Mouse (Mus musculus): ENCODE results near the gene Vipr2. TPM values are rescaled to one million over a fixed set of nuclear protein-coding genes. Genes with fewer than 3 reads are reported as not detected.

Gene Vipr2
- total RNA-seq, 2 experiments from 2014 or later: 0.67 to 0.78 TPM

DNA sequence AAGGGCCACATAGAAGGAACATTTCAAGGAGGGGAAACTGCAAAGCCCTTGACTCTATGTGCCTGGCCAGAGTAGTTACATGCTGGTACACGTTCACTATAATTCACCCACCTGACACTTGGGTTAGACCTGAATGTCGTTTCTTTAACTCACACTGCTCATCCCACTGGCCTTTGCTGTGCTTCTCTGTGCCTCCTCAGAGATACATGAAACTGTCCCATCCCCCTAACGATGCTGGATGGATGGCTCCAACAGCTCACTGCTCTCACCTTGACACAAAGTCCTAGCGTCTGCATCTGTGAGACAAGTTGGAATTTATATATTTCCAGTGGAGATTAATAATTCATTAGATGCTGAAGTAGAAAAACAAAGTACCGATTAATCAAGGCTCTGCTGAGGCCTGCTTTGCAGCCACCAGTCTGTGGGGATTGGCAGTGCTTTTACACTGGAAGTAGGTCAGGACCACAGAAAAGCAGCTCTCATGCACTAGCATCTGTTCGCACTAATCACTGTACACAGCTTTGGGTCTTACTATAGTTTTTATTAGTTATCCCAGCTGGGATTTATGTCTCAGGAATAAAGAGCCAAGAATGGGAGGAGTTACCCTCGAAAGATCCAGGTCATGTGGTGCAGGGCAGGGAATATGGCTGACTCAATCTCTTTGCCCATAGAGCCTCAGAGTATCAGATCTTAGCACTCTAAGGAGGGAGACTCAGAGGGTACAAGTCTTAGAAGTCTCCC, 79.4 kb downstream of the Vipr2 start:
- DNase-seq: no peak

DNA sequence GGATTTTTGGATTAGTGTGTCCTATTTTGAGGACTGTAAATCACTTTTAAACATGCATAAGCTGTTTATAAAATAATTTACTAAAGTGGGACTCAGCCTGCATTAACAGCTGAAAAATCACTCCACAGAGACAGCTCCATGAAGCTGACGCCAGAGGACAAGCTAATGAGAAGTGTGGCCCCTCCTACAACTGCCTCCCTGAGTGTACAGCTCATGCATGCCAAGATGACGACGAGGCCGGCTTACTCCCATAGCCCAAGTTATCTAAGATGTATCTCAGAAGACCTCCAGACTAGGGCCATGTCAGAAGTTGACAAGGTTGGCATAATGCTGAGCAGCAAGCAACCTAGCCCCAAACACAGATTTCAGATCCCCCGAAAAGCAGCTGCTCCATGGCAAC, 81.7 kb downstream of the Vipr2 start:
- DNase-seq: no peak

DNA sequence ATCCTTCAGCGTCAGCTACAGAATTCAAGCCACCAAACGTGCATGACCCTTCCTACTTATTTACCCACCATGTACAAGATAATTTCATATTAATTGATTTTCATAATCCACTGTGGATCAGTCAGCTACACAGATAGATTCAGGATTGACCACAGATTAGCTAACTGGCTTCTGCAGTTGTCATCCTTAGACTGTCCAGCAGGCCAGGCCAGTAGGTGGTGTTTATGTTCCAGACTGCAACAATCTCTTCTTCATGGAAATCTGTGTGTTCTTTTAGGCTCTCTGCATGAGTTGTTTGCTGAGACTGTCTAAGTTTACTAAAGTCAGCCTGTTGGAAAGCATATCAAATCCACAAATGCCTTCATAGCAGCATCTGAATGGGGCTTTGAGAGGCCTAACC, 82.2 kb downstream of the Vipr2 start:
- no peak for DNase-seq

DNA sequence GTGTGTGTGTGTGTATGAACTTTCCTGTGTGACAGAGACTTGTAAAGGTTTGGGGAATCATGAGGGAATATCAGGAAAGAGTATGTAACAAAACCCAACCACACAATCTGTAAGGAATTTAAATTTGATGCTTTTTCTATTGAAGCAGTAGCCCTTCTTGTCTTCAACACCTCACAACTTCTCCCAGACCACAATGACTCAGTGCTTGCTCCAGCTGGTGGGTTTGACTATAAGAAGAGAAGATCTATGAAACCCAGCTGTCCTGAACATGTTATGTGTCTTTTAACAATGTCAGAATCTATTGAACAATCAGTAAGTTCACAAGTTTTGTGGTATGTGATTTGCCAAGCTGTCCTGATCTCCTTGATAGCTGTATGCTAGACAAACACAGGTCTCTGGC, 87.8 kb downstream of the Vipr2 start:
- DNase-seq: no peak

DNA sequence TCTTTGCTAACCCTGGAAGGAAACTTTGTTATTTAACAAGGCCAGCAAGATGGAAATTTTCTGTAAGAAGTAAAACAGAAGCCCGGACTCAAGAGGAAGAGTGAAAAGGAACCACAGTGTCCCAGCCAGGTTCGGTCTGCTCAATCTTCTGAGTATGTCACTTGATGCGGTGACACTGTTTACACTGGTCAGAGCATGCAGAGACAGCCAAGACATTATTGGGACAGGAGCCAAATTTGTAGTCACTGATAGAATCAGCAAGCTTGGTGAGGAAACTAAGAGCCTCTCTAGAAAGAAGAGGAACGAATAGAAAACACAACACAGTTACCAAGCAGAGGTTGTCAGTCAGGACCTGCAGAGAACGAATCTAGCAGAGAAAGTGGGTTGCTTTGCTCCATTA, 92.1 kb downstream of the Vipr2 start:
- DNase-seq: peak; percentile 15

DNA sequence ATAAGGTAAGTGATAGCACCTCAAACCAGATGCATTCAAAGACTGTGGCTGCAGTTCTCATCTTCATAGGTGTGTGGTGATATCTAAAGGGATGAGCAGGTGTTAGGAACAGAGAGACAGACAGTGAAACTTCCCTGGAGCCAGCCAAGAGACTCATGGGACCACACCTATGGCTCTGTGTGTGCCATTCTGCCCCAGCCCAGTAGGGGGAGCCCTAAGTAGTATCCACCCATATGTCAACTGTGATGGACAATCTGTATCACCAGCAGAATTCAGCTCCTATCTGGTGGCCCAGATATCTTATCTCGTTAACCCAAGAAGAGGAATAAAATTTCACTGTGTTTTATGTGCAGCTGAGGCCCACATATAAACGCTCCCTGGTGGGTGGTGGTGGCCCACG, 99.4 kb downstream of the Vipr2 start:
- DNase-seq: peak; percentile 17

DNA sequence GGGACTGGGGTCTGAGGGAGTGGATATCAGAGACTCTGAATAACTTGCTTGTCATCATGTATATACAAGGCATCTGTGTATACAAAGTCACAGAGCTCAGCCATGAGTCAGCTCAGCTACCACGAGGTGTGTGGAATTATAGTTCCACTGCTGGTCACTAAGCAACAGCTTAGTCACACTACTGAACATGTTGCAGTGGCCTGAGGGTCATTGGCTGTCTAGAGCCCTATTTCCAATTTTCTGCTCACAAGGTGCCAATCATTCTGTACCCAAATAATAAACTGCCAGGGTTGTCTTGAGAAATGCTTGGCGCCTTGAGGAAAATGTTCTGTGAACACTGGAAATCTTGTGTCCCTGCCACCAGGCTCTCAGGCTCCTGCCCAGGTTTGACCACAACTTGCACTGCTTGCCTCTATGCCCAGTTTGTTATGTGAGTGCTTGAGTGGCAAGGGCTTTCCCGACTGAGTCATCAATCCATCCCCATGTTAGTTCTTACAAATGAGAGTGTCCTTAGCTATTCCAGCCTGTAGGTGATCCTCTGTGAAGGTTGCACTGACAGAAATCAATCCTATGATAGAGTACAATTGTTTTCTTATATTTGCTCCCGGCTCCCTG, 104.0 kb downstream of the Vipr2 start:
- peak; percentile 32 for DNase-seq

DNA sequence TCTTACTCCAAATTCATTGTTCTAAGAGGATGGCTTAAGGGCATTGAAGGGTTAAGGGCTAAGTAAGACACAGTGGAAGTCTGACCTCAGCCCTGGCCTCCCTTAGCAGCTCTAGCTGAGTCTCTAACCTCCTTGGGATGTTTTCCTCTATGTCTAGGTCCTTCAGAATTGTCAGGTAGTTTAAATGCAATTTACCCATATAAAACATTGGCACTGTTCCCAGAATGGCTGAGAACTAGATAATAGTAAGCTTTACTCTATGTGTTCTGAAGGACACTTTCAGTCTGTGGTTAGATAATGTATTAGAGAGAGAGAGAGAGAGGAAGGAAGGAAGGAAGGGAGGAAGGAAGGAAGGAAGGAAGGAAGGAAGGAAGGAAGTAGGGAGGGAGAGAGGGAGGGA, 104.8 kb downstream of the Vipr2 start:
- no peak for DNase-seq

DNA sequence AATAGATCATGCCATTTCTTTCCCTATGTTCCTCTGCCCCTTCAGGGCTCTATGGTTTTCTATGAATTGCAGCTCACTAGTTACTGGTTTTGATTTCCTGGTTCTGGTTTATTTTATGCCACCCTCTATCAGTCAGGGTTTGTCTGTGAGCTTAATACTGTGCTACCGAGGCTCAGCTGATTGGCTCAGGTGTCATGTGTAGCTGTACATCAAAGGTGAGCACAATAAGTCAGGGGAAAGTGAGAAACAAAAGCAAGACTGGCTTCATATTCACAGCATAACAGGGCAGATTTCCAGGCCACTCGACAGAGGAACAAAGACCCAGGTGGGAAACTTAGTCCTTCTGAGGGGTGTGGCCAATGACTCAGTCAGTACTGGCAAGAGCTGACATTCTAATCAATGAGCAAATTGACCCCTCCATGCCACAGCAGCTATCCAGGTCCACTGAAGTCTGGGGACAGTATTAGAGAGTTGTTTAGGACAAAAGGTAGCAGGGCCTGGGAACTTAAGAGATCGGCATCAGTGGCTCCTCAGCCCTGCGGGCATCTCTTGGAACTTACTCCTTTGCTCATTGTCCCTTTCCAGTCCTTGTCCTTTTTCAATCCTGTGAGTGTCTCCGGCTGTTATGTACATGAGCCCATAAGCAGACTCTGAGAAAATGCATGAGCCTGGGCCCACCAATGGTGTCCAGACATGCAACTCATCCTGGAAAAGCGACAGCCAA, 105.8 kb downstream of the Vipr2 start:
- no peak for DNase-seq

DNA sequence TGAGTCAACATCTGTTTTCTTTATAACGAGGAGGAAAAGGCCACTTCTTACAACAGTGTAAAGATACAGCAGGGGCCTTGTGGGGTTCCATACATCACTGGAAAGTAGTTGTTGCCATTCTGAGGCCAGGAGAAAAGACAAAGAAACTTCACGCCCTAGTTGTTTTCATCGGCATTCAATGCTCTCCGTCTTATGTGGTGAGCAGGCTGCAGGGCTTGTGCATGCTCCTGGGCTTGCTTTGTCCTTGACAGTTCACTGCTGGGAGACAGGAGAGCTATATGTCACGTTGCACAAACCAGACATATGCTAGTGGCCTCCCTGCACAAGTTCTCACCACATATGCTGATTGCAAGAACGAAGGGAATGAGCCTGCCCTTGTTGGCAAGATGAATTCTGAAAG, 116.4 kb downstream of the Vipr2 start:
- DNase-seq: no peak

DNA sequence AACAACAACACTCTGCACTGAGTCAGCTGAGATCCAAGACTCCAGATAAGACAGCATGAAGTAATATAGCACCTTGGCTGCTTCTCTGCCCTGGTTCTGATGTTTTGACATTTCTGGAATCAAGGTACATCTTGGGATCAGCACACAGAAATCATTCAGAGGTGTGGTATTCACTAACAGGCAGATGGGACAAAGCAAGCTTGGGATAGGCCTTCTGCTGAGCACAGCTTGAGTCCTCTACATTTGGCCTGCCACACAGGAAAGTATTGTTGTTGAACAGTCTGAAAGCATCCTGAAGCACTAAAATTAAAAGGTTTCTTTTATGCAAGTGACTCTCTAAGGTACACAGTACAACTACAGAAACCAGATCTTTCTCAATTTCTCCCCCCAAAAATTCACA, 117.1 kb downstream of the Vipr2 start:
- DNase-seq: no peak

Small RNAs within 50 kb of the gene (microRNA-seq; reads per million reads assigned to microRNA genes)
- not detected for gene Gm44372

Other genes with a start within 250 kb of the Vipr2 start
- gene Zfp386, start 30.0 kb upstream of the Vipr2 start, total RNA-seq (2021): 10 to 100 TPM; 33.8 to 49.5 TPM
- gene Wdr60, start 185.3 kb downstream of the Vipr2 start, total RNA-seq (2021): 10 to 100 TPM; 11.8 to 12.1 TPM
- not detected for gene Gm11027, start 197.7 kb downstream of the Vipr2 start, total RNA-seq (2021)
- gene Esyt2, start 203.5 kb downstream of the Vipr2 start, total RNA-seq (2021): 10 to 100 TPM; 42.2 to 46.8 TPM

Data from adrenal gland, postnatal 10 days (tissue).